Mouse (Mus musculus): ENCODE results near the gene Zswim7.
A peak's percentile ranks its signal among the peaks of the same experiment; 100 is the strongest.

The Zswim7 gene

DNA sequence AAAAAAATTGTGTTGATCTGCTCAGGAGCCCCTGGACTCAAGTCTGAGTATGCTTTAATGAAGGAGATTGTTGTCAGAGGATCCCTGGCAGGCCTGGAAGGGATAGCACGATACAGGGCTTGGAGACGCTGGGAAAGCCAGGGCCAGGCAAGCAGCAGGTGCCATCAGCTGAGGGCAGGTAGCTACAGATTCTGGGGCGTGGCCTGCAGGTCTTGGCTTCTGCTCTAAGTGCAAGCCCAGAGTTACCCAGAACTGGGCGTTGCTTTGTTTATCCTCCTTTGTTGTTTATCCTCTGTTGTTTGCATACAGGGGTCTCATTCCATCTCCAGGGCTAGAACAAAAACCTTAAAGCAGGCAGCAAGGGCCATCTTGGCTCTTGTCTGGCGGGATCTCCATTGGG is 27.8 kb downstream of the Zswim7 start:
- DNase-seq (ENCODE audit: low read depth) = no peak

DNA sequence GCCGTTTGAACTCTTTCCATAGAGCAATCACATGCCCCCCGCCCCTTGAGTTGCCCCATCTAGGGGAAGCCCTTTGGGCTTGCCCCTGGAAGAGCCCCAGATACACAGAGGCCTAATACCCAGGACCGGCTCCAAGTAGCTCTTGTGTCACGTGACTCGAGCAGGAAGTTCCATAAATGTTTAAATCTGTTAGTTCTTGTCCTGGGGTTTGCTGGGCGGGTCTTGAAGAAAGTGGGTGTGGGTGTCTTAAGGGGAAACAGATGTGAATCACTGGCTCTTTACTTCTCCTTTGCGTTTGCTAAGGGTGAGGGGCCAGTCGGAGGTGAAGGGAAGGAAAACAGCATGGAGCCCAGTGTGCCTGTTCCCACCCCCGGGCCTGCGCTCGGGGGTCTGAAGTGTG is 30.1 kb downstream of the Zswim7 start:
- no peak for DNase-seq (ENCODE audit: low read depth)

DNA sequence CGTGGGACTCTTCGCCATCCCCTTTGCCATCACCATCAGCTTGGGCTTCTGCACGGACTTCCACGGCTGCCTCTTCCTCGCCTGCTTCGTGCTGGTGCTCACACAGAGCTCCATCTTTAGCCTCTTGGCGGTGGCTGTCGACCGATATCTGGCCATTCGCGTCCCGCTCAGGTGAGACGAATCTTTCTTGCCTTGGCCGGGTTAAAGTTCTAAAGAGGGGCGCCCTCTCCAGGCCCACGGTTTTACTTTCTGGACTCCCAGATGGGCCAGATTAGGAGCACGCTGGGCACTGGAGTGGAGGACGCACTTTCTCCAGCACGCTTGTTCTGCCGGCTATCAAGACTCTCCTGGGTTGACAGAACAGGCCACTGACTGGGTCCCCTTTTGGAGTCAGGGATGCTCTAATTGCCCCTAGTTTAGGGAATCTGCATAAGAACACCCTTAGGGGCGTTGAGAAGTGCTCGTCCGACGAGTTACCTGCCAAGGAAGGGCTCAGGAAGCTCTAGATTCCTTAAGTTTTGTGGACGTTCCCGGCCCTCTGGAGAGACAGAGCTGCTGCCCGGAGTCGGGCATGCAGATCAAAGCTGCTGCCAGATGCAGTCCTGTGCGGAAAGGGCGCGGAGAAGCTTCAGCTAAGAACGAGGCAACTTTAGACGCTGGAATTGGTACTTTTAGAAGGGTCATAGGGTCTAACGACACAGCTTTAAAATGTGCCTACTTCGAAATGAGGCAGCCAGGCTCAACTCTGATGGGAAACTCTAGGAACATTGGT is 31.7 kb downstream of the Zswim7 start:
- no peak for DNase-seq (ENCODE audit: low read depth)

DNA sequence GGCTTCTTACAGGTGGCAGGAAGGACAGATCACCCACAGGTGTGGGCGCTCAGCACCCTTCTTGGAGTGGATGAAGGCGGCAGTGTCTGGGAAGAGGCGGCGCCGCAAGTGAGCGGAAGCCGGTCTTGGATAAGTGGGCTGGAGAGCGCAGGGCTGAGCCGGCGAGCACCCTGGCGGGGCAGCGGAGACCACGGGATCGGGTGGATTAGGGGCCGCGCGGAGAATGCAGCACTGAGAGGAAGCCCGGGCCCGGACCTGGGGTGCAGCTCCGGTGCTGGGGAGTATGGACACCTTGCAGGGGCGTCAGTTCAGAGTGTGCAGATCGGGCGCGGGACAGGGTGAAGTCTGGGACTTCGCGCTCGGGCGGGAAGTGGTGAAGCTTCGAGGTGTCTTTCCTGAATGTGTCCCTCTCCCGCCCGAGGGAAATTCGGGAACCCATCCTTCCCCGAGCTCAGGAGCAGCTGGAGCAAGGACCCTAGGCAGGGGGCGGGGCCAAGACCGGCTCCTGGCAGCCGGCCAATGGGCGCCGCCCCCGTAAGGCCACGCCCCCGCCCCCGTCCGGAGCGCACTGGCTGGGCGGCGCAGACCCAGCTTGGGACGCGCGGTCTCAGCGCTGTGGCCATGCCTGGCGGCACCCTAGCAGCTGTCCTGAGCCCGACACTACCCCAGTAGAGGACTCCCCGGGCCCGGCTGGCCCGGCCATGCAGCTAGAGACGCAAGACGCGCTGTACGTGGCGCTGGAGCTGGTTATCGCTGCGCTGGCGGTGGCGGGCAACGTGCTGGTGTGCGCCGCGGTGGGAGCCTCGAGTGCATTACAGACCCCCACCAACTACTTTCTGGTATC is 32.6 kb downstream of the Zswim7 start, which contains the start of gene Adora2b:
TSS of gene Adora2b (plus strand) at position 584 of the 844 bp plus-strand sequence.
- no peak for DNase-seq (ENCODE audit: low read depth)

DNA sequence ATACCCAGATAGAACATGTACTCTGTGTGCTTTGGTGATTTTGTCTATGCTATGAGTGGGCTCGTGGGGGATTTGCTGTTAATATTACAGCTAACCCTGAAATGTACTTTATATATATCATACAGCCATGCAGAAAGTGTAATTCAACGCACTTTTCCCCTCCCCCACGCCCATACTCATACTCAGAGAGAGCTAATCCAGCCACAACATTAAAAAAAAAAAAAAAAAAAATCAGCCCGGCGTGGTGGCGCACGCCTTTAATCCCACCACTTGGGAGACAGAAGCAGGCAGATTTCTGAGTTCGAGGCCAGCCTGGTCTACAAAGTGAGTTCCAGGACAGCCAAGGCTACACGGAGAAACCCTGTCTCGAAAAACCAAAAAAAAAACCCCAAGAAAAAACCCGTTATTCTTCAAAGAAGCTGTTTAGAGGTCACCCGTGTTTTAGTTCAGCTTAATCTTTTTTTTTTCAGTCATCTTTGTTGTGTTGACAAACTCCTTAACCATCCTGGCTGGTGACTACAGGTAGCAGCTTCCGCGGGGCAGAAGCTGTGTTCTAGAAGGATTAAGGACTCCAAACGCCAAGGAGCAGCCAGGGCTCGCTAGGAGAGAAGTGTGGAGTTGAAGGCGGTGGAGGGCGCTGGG is 33.3 kb downstream of the Zswim7 start:
- no peak for DNase-seq (ENCODE audit: low read depth)

DNA sequence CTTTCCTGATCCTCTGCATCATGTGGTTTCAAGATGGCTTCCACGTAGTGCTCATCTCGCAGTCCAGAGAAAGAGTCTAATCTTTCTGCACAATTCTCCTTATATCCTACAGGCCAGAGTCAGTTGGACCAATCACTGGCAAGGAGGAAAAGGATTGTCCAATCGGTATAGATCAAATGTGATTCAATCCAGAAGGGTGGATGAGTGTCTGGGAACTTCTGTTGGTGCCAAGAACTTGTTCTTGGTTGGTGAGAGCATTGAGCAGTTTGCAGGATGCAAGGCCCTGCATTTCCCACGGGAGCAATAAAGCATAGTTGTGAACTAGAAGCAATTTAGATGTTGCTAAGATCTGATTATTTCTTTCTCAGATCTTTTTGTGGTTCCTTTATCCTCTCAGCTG is 36.7 kb downstream of the Zswim7 start:
- no peak for DNase-seq (ENCODE audit: low read depth)

DNA sequence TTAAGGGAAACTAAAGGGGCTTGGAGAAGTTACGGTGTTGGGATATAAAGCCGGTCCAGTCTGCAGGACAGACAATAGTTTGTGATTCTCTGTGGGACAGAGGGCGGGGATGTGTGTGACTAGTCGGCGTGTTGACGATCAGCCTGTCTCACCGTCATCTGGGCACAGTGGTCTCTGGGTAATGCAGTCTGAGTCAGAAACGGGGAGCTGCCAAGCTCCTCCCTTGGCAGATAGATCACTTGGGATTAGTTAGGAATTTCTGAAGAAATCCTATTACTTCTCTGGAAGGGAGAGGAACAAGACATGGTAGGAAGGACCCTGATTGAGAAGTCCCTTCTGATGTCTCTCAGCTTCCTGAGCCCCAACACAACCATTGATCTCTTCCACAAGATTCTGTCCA is 37.3 kb downstream of the Zswim7 start:
- no peak for DNase-seq (ENCODE audit: low read depth)

DNA sequence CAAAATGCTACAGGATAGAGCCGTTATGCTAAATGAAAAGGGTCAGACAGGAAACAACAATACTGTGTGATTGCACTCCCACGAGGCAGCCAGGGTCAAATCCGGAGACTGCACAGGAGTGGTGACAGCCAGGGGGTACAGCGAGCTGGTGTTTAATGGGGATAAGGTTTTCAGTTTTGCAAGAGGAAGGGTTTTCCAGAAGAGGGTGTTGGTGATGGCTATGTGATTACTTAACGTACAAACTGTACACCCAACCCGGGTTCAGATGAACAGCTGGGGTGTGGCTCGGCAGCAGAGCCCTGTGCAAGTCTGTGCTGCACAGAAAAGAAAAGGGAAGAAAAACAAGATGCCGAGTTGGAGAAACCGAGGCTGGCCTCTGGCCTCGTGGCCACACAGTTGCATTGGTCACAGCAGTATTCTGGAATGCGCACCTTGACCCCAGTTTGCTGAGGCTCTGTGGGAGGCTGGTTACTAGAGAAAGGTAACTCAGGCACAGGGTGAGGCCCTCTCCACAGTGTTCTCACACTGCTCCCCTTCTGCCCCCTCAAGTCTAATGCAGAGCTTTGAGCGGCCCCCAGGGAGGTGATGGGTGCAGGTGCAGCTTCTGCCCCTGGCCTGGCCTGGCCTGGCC is 40.4 kb downstream of the Zswim7 start:
- no peak for DNase-seq (ENCODE audit: low read depth)

DNA sequence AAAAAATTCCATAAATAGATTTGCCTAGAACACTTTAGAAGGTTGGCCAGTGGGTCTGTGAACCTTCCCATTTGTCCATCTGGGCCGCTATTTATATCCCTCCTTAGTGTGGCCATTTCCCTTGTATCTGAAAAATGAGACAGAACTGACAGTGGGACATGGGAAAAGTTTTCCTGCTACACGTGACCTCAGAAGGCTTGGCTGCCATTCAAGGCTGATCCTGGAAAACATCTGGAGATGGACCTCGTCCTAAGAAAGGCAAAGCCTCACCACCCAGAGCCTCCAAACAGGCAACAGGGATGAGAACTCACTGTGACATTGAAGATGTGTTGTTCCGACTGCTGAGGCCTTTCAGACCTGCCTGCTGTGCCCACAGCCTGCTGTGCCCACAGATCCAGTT is 56.4 kb downstream of the Zswim7 start:
- no peak for DNase-seq (ENCODE audit: low read depth)

DNA sequence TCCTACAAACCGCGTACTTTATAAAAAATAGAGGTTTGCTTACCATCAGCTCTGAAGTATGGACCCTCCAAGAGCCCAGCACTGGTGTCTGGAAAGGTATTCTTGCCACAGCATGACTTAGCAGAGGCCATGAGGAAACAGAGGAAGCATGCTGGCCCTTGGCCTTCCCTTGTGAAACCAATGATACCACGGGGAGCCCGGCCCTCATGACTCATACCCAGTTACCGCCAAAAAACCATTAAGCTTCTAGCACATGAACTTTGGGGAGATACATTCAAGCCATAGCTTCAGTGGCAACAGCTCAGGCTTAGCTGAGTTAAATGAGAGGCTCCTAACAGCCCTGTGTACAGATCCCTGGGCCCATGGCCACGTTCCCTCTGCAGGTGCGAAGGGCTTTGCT is 57.2 kb downstream of the Zswim7 start:
- peak; percentile 73 for DNase-seq (ENCODE audit: low read depth)

DNA sequence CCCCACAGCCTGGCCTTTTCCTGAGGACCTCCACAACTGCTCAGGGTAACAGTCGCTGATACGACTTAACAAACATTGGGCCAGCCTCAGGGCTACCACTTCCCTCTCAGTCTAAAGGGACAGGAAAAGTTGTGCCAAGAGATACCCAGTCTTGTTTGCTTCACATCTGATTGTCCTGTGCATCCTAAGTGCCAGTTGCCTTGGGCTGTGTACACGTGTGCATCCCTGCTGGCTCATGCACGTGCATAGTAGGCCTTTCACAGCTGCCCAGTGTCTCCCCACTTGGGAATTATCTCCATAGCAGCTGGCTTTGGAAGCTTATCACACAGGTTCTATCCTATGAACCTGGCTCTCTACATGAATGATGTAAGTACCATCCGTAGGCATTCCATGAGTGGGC is 57.8 kb downstream of the Zswim7 start:
- DNase-seq (ENCODE audit: low read depth) = no peak

DNA sequence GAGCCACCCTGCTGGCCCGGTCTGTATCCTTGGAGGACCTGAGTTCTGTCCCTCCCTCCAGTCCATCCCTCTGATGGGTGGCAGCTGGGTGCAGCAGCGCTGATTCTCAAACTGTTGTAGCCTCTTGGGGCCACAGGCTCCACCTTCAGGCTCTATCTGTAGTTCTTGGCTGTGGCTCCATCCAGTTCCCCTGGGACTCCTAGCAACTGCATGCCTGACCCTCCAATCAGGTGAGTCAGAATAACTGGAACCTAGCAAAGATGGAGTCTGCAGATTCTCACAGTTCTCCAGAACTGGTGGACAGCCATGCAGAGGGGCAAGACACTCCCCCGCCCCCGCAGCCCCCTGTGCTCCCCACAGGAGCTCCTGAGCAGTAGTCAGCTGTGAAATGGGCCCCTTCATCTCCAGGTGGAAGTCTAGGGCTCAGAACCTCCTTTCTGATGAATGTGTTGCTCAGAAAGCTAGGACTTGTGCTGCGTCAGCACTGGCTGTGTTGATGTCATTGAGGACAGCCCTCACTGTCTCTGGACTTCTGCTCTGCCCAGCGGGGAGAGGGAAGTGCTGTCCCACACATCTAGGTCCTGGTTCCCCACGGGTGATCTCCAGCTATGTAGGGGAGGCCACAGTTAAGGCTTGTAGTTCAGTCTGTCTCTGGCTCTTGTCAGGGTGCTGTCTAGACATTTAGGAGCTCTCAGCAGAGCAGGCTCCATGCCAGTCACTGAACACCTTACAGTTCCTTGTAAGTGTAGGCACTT is 60.2 kb downstream of the Zswim7 start:
- no peak for DNase-seq (ENCODE audit: low read depth)

DNA sequence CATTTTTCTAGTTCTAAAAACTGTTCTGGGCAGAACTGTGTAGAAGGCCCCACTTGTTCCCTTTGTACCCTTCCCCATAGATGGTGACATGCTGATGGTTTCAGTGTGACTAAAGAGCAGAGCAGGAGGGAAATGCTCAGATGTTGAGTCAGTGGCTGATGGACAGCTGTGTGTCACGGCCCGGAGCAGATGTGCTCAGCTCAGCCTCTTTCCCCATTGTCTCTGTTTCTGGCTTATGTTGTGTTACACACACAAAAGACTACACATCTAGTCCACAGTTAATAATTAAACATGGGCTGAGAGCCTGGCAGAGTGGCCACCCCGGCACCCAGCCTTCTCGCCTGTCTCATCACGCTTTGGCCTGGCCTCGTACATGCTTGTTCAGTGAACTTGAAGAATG is 63.4 kb downstream of the Zswim7 start:
- no peak for DNase-seq (ENCODE audit: low read depth)

All from fibroblast of lung, adult 2 months (primary cell).